Mouse (Mus musculus): ENCODE measurements around the gene Twsg1. TPM values are rescaled to one million over a fixed set of nuclear protein-coding genes. Genes with fewer than 3 reads are reported as not detected.

The Twsg1 gene
- 13.1 and 16.4 TPM in 2 replicates for polyA plus RNA-seq (2012)

DNA sequence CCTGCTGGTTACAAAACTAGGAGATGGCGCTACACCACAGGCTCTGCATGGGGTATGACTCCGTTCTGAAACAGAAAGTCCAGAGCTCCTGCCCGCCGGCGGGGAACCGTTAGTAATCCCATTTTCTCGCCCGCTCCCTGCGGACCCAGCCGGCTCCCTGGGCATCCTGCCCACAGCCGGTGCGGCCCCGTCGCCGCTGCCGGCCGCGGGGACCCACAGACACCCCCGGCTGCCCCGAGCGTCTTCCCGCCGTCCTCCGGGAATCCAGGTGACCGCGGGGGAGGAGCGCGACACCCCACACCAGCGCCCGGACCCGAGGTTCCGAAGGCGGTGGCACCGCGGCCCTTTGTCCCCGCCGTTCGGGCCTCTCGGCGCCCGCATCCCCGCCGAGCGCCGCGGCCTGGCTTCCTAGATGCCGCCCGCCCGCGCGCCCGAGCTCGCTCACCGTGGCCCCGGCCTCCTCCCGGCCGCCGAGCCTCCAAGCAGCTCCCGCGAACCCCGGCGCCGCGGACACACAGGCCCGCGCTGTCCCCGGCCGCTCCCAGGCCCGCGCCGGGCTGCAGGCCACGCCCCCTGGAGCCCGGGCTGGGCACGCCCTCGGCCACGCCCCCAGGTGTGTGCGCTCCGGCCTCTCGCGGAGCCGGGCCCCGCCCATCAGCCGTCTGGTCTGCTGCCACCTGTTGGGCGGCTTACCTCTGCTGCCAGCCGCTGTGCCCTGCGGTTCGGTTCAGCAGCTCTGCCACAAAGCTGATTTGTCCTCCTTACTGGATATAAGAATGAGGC, at the start of gene Twsg1:
Gene Twsg1, minus strand, starts transcription at position 605 of the 783 bp plus-strand sequence.

DNA sequence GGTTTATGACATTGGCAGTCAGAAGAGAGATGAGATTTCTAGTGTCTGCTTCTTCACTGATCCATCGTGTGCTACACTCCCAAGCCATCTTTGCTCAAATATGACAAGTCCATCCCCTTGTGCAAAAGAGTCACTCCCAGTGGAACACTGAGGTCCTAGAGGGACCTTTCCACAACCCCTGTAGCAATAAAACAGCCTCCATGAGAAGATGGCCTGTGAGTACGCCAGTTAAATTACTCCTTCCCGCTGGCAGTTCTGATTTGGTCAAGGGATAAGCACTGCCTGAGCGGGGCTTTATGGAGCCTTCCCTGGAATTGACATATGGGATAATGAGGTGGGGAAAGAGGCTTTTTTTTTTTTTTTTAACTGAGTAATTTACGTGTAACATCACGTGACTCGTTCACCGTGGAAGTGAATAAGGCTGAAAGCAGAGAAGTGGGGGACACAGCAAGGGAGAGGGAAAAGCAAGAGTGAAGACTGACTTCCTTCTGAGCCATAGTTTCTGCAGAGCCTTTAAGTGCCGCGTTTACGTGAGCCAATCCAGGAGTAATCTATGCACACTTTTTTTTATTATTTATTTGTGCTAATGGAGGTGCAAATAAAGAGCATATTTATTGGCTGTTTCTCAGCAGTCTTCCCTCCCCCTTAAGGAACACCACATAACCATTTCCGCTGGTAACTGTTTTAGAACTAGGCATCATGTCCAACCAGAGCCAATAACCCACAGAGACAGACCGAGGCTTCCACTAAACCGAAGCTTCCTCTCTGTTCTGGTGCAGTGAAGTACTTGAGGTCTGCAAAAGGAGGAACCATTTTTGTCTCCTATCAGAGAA, 65.1 kb downstream of the Twsg1 start, which contains the start of gene Ralbp1:
Gene Ralbp1, minus strand, starts transcription at position 102 of the 833 bp plus-strand sequence.

Other genes with a start within 250 kb of the Twsg1 start
- 29.7 and 37.5 TPM in 2 replicates for gene Rab31, start 178.5 kb downstream of the Twsg1 start, polyA plus RNA-seq (2012)
- gene Ppp4r1, start 168.7 kb downstream of the Twsg1 start, polyA plus RNA-seq (2012): 16.9 and 24.9 TPM in 2 replicates
- gene Ralbp1, start 65.4 kb downstream of the Twsg1 start, polyA plus RNA-seq (2012): 99.9 and 135 TPM in 2 replicates
- gene Ankrd12, start 125.9 kb upstream of the Twsg1 start, polyA plus RNA-seq (2012): 6.8 and 11.1 TPM in 2 replicates
- 97.0 and 97.6 TPM in 2 replicates for gene Ndufv2, start 150.3 kb upstream of the Twsg1 start, polyA plus RNA-seq (2012)
- gene Washc1, start 160.3 kb upstream of the Twsg1 start, polyA plus RNA-seq (2012): 64.9 and 83.5 TPM in 2 replicates
- 12.6 and 13.2 TPM in 2 replicates for gene Ddx11, start 172.3 kb upstream of the Twsg1 start, polyA plus RNA-seq (2012)

Measured in megakaryocyte-erythroid progenitor cell, adult 5 weeks (primary cell).